Mouse (Mus musculus): ENCODE results near the gene Fcgr4. TPM values are rescaled to one million over a fixed set of nuclear protein-coding genes. Genes with fewer than 3 reads are reported as not detected.
"Not testable (repeated sequence)": the region's sequence is repeated elsewhere in the genome, so short reads cannot be mapped to it uniquely, and the experiment has no call there.

The Fcgr4 gene
- total RNA-seq, 2 experiments from 2014 or later: 0.58 to 3.5 TPM

DNA sequence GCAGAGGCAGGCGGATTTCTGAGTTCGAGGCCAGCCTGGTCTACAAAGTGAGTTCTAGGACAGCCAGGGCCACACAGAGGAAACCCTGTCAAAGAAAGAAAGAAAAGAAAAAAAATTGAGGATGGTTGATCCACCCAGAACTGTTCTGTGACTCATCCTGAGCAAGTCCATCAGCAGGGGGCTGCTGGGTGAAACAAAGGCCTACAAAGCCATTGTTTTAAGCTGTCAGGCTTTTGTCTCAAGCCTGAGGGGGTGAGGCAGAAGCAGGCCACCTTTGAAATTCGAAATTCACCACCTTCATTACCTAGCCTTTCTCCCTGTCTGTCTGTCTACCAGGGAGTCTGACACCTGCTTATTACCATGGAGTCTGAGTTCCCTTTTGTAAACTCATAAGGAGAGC lies 27.8 kb downstream of the Fcgr4 start:
- no peak for ATAC-seq (replicated peaks; ENCODE audit: poor library complexity, severe bottlenecking)

DNA sequence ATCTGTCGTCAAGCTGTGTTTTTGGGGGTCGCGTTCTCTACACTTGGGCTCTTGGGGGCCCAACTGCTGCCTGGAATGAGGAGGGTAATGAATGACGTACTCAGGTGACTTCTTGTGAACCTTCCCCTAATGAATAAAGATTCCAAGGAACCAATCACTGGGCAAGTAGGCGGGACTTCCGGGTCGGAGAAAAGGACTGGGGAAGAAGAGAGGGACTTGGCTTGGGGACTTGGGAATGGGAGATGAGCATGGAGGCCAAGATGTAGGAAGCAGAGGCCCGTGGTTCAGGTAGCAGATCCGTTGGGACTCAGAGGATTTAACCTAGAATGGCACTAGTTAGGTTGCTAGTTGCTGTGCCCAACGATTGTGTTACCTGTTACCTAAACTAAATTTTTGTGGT lies 30.5 kb downstream of the Fcgr4 start:
- ATAC-seq (replicated peaks; ENCODE audit: poor library complexity, severe bottlenecking): no peak

DNA sequence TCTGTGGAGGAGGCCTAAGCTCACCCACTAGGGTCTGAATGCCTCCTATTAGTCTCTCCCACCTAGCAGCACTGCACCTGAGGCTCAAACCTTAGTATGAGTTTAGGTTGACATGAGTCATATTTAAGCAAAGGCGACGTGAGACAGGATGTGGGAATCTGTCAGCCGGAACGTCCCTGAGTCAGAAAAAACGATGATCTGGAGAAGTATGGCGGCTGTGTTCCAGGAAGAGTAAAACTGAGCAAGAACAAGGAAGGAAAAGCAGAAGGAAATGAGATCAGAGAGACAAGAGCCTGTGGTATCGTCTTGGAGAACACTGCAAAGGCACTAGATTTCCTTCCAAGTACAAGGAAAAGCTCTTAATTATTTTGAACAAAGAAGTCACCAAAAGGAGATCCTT lies 32.1 kb downstream of the Fcgr4 start:
- ATAC-seq (replicated peaks; ENCODE audit: poor library complexity, severe bottlenecking): peak; percentile 61

DNA sequence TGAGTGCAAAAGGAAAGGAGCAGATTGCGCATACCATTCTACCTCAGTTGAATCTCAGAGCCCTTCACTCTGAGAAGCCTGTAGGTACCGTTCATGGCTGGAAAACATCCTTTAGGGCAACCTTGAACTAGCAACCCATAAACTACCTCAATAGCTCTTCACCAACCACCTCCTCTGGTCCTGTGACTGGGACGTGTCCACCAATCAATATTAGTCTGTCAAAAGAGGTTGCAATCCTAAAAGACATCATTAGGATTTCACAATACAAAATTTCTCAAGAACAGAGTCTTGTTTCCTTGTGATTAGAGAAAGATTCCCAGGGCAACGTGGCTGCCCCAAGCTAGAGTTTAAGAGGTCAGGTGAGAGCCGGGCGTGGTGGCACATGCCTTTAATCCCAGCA lies 34.6 kb downstream of the Fcgr4 start:
- ATAC-seq (replicated peaks; ENCODE audit: poor library complexity, severe bottlenecking): peak; percentile 64

DNA sequence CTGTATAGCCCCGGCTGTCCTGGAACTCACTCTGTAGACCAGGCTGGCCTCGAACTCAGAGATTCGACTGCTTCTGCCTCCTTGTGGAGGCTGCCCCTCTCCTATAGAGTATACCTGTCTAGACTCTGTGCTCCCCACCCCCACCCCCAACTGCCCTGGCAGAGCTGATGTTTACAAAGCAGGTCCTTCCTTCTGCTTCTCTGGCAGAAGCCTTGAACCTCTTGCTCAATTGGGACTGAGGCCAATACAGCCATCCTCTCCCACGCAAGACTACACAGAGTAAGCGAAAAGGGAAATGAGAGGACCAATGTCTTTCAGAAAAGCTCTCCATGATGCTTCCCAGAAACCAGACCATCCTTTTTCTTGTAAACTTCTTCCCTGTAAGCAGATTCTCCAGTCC lies 38.5 kb downstream of the Fcgr4 start:
- peak; percentile 58 for ATAC-seq (replicated peaks; ENCODE audit: poor library complexity, severe bottlenecking)

DNA sequence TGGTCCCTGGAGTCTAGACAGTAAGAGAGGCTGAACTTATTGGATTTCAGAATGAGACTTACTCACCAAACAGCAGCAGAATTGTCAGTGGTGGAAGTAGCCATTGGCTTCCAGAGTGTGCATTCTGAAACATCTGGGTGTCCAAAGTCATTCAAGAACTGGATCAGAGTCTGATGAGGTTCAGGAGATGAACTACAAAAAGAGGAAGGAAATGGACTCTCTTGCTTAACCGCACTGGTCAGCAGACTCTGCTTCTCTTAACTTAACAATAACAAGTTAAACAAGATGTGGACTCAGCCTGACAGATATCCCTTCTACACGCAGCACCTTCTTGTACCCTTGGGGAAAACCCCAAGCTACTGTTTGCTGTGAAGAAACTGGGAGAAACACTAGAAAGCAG lies 40.5 kb downstream of the Fcgr4 start:
- peak; percentile 51 for ATAC-seq (replicated peaks; ENCODE audit: poor library complexity, severe bottlenecking)

GRCm38 (mm10) chr1:171060392-171060791 lies 41.7 kb downstream of the Fcgr4 start:
- no peak for ATAC-seq (replicated peaks; ENCODE audit: poor library complexity, severe bottlenecking)

- ATAC-seq (replicated peaks; ENCODE audit: poor library complexity, severe bottlenecking): no peak
Observed at GRCm38 (mm10) chr1:171061566-171061965, 42.8 kb downstream of the Fcgr4 start.

- ATAC-seq (replicated peaks; ENCODE audit: poor library complexity, severe bottlenecking): peak; percentile 40
Observed at GRCm38 (mm10) chr1:171063569-171064490, 45.1 kb downstream of the Fcgr4 start.

DNA sequence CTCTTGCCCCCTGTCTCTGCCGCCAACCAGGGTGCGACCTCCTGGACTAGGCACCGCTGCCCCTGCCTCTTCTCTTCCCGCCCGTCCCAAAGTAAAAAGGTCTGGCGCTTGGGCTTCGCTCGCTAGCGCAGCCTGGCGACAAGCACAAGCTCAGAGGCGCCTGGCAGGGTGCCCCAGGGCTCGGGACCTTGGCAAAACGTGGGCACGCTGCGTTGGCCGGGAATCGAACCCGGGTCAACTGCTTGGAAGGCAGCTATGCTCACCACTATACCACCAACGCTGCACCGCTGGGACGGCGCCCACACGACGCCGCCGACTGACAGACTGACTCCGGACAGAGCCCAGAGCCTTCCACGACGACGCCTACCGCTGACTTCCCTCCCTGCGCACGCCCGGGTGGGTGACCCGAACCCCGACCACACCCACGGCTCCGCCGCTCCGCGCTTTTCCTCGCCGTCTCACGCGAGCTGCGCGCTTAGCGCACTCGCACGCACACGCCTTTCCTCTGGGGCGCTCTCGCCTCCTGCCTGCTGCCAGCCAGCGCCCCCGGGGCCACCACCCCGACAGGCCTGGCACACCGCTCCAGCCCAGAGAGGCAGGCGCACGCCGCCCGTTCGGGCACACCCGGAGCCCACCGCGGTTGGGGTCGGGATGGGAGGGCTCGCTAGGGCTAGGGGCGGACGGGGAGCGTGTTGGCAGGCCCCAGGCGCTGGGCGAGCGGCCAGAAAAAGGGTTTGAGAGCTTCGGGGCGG lies 45.9 kb downstream of the Fcgr4 start, which contains the start of gene Fcgr3:
TSS of gene Fcgr3 (minus strand) at position 445 of the 752 bp plus-strand sequence.
- peak; percentile 36 for ATAC-seq (replicated peaks; ENCODE audit: poor library complexity, severe bottlenecking)

DNA sequence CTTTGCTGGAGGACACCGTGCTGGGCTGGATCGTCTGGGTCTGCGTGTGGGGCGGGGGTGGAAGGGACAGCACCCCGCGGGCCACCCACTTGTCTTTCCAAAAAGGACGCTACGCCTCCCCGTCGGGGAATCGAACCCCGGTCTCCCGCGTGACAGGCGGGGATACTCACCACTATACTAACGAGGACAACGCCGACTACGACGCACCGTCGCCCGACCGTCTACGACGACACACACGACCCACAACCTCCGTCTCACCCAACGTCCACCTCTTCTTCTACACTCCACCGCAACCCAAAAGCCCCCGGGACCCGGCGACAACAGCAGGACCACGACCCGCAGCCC lies 46.5 kb downstream of the Fcgr4 start:
- ATAC-seq (replicated peaks; ENCODE audit: poor library complexity, severe bottlenecking): 0 out of 2 replicates have a peak, but pooled peaks have one; percentile 1

- ATAC-seq (replicated peaks; ENCODE audit: poor library complexity, severe bottlenecking): not testable (repeated sequence)
Observed at GRCm38 (mm10) chr1:171065768-171066167, 47.0 kb downstream of the Fcgr4 start.

DNA sequence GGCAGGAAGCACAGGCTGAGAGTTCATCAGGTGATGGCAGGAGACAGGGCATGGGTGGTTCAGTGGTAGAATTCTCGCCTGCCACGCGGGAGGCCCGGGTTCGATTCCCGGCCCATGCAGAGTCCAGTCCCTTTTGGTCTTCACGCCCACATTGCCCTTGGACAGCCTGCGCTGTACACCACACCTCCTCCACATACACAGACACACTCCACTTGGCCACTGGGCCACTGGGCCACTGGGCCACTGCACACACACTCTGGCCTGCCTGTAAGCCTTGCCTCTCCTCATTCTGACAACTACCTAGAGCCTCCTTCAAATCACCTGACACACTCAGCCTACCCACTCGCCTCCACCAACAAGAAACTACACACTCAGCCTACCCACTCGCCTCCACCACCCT lies 47.9 kb downstream of the Fcgr4 start:
- ATAC-seq (replicated peaks; ENCODE audit: poor library complexity, severe bottlenecking): peak; percentile 6; the same call in 1 of the 2 replicates

- not testable (repeated sequence) for ATAC-seq (replicated peaks; ENCODE audit: poor library complexity, severe bottlenecking)
Observed at GRCm38 (mm10) chr1:171067928-171068327, 49.2 kb downstream of the Fcgr4 start.

GRCm38 (mm10) chr1:171069508-171069907 lies 50.8 kb downstream of the Fcgr4 start:
- ATAC-seq (replicated peaks; ENCODE audit: poor library complexity, severe bottlenecking): not testable (repeated sequence)

DNA sequence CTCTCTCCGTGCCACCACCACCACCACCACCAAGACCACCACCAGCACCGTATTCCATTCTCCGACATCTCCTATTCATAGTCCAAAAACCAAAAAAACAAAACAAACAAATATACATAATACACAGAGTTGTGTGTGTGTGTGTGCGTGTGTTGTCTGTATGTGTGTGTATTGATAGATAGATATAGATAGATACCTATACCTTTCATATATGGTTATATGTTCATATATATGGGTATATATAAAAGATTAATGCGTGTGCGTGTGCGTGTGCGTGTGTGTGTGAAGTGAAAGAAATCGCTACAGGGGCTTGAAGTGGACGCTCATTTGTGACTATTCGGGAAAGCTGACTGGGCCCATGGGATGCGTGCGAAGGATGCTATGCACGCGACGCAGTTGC lies 52.2 kb downstream of the Fcgr4 start:
- not testable (repeated sequence) for ATAC-seq (replicated peaks; ENCODE audit: poor library complexity, severe bottlenecking)

DNA sequence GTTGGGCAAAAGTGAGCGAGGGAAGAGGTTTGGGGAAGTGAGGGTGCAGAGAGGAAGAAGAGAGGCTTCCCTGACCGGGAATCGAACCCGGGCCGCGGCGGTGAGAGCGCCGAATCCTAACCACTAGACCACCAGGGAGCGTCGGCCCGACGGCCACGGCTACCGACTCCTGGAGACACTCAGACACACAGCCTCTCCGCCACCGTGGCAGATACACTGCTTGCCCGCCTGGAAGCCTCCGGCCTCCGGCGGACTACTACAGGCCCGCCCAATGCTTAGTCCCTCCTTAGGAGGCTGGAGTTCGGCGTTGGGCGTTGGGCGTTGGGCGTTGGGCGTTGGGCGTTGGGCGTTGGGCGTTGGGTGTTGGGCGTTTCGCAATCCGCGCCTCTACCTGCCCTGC lies 53.0 kb downstream of the Fcgr4 start:
- ATAC-seq (replicated peaks; ENCODE audit: poor library complexity, severe bottlenecking): peak; percentile 34

DNA sequence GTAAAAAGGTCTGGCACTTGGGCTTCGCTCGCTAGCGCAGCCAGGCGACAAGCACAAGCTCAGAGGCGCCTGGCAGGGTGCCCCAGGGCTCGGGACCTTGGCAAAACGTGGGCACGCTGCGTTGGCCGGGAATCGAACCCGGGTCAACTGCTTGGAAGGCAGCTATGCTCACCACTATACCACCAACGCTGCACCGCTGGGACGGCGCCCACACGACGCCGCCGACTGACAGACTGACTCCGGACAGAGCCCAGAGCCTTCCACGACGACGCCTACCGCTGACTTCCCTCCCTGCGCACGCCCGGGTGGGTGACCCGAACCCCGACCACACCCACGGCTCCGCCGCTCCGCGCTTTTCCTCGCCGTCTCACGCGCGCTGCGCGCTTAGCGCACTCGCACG lies 53.5 kb downstream of the Fcgr4 start:
- ATAC-seq (replicated peaks; ENCODE audit: poor library complexity, severe bottlenecking): peak; percentile 34

- ATAC-seq (replicated peaks; ENCODE audit: poor library complexity, severe bottlenecking): not testable (repeated sequence)
Observed at GRCm38 (mm10) chr1:171074283-171074682, 55.6 kb downstream of the Fcgr4 start.

GRCm38 (mm10) chr1:171076176-171076575 lies 57.5 kb downstream of the Fcgr4 start:
- not testable (repeated sequence) for ATAC-seq (replicated peaks; ENCODE audit: poor library complexity, severe bottlenecking)

- not testable (repeated sequence) for ATAC-seq (replicated peaks; ENCODE audit: poor library complexity, severe bottlenecking)
Observed at GRCm38 (mm10) chr1:171077192-171077591, 58.5 kb downstream of the Fcgr4 start.
